Mouse (Mus musculus) intestine, embryonic 15.5 days (tissue): ENCODE results near the gene Ksr1. TPM values are rescaled to one million over a fixed set of nuclear protein-coding genes. Genes with fewer than 3 reads are reported as not detected.
A peak's percentile ranks its signal among the peaks of the same experiment; 100 is the strongest.

Experiments used
- ATAC-seq: fragments of 200-750 bp; cut with Nextera tagmentation; 2 replicates; pipeline ENCODE4 v1.8.0; 2017; ENCODE audit warnings: moderate TSS enrichment, moderate library complexity
- H3K27ac ChIP-seq: fragments of 300-500 bp; sonication (generic); 2 replicates; pipeline ENCODE4 v1.5.1; 2015; ENCODE audit warnings: mild to moderate bottlenecking, inconsistent platforms
- H3K27me3 ChIP-seq: fragments of 300-500 bp; sonication (generic); replicated peaks from 2 replicates; pipeline ENCODE4 v1.6.1; 2015; ENCODE audit warnings: inconsistent platforms
- H3K36me3 ChIP-seq: fragments of 300-500 bp; sonication (generic); 2 replicates; pipeline ENCODE4 v1.6.1; 2015; ENCODE audit warnings: inconsistent platforms
- H3K4me1 ChIP-seq: fragments of 300-500 bp; sonication (generic); replicated peaks from 2 replicates; pipeline ENCODE4 v1.6.1; 2015; ENCODE audit warnings: inconsistent platforms
- H3K4me2 ChIP-seq: fragments of 300-500 bp; sonication (generic); replicated peaks from 2 replicates; pipeline ENCODE4 v1.6.1; 2015; ENCODE audit warnings: mild to moderate bottlenecking, inconsistent platforms
- H3K4me3 ChIP-seq: fragments of 300-500 bp; sonication (generic); replicated peaks from 2 replicates; pipeline ENCODE4 v1.5.1; 2015; ENCODE audit warnings: inconsistent platforms
- H3K9ac ChIP-seq: fragments of 300-500 bp; sonication (generic); 2 replicates; pipeline ENCODE4 v1.6.1; 2015; ENCODE audit warnings: inconsistent platforms
- H3K9me3 ChIP-seq: fragments of 300-500 bp; sonication (generic); 2 replicates; pipeline ENCODE4 v1.6.1; 2016; ENCODE audit warnings: inconsistent platforms
- WGBS: fragments of 180-500 bp; shearing (Covaris S2); methylation state at CpG from one replicate; pipeline ENCODE4 v1.1.7; 2015; 5-methylcytosine and 5-hydroxymethylcytosine counted together
- polyA plus RNA-seq: library from polyadenylated mRNA; unstranded; fragments of >200 nt; fragmentation: Nextera tagmentation; extraction: Ambion mirVana; gene quantifications from 2 replicates; pipeline ENCODE4 v1.2.1, GENCODE M21; 2015

Ksr1 gene
- polyA plus RNA-seq, 1 experiment from 2014 or later, result 4.4 TPM

DNA sequence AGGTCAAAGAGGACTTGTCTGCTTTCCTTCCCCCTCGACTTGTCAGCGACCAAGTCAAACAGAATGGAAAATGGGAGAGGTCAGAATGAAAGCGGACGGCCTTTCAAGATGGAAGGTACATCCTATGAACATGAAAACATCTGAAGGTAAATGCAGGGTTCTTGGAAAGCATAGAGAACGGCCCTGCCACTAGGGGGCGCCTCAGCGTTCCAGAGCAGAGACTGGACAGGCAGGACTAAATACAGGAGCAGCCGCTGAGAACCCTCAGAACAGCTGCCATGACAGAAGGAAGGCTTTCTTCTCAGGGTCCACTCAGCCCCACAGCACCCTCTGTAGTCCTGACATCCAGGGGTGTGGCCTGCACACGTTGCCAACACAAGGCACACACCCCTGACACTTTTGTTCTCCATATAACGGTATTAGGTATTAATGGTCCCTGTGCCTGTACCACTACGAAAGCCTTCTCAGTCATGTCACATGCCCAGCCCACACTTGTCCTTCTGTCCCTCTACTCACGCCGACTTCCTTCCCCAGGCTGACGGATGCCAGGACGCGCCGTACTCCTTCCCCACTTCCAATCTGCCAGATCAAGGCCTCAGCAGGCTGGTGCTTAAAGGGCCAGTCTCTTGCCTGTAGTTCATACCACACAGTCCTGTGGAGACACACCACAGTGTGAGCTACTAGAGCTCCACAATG lies 126.2 kb downstream of the Ksr1 start:
- peaks cover 36% of the 10 kb centered on the region for H3K36me3 ChIP-seq
- no peak overlapping the region for H3K4me2 ChIP-seq
- 80% methylated on average over 17 of the region's 17 CpGs for WGBS

DNA sequence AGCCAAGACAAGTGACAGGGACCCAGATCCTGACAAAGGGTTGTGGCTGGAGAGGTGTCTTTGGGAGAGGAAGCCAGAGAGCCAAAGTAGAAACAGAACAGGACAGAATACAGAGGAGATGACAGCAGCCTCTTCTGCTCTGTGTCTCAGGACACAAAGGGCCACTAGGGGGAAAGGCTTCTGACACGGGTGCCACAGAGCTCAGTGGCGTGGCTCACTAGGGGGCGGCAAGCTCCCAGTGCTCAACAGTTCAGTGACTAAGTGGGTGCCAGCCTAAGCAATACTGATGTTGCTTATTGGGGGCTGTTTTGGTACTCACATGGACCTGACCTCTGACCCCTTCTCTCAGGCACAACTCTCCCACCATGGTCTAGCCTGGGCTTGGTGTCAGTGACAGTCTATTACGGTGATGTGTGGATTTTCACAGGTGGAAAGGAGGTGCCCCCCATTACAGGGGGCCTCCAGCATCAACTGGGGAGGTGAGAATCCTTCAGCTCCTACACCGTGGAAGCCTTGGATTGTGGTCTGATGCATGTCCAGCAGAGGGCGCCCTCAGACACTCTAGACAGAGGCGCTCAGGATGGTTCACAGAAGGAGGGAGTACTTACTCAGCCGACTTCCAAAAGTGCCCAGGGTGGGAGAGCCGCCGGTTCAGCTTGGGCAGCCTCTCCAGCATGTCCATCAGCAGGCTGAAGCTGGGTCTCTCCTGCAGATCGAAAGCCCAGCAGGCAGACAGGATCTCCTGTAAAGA lies 127.1 kb downstream of the Ksr1 start:
- H3K4me2 ChIP-seq, result no peak overlapping the region
- no peak overlapping the region for H3K4me3 ChIP-seq
- H3K9ac ChIP-seq, result no peak overlapping the region
- 57% methylated on average over 11 of the region's 11 CpGs for WGBS
- peaks cover 36% of the 10 kb centered on the region for H3K36me3 ChIP-seq
- no peaks in the 10 kb centered on the region for H3K27me3 ChIP-seq
- ATAC-seq, result peak; percentile 39; the same call in 1 of the 2 replicates
- no peak overlapping the region for H3K27ac ChIP-seq
- H3K9me3 ChIP-seq, result no peaks in the 10 kb centered on the region
- peaks cover 33% of the 10 kb centered on the region for H3K4me1 ChIP-seq

More for the DNA sequence above, 126.2 kb downstream of the Ksr1 start:
- Histone ChIP-seq H3K9ac (no peak overlapping the region), H3K27me3 (no peaks in the 10 kb centered on the region), H3K9me3 (no peaks in the 10 kb centered on the region), H3K4me3 (no peak overlapping the region), H3K27ac (no peak overlapping the region), H3K4me1 (peaks cover 24% of the 10 kb centered on the region)
- no peak for ATAC-seq

- peaks cover 36% of the 10 kb centered on the region for H3K36me3 ChIP-seq
- peaks cover 19% of the 10 kb centered on the region for H3K4me1 ChIP-seq
- no peaks in the 10 kb centered on the region for H3K9me3 ChIP-seq
- H3K27me3 ChIP-seq, result no peaks in the 10 kb centered on the region
- no peak overlapping the region for H3K4me2 ChIP-seq
- H3K27ac ChIP-seq, result no peak overlapping the region
- no peak for ATAC-seq
- H3K4me3 ChIP-seq, result no peak overlapping the region
- WGBS, result 73% methylated on average over 7 of the region's 7 CpGs
- no peak overlapping the region for H3K9ac ChIP-seq
Measured at GRCm38 (mm10) chr11:79017161-79017606, 129.0 kb downstream of the Ksr1 start.

DNA sequence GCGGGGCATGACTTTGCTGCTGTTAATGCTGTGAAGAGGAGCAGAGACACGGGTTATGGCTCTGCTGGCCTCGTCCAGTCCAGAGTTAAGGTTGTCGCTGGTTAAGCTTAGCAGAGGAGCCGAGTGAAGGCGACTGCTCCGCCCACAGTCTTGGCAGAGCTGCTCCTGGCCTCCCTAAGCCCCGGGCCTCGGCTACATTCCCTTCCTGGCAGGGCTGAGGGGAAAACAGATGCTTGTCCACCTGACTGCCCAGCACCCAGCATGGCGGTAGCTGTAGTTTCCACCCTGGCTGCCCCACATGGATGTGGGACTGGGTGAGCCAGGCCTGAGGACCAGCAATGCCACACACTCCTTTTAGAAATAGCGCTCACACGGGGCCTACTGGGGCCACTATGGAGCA lies 130.0 kb downstream of the Ksr1 start:
- peaks cover 32% of the 10 kb centered on the region for H3K36me3 ChIP-seq
- H3K4me3 ChIP-seq, result no peak overlapping the region
- H3K9ac ChIP-seq, result peak overlapping the region; percentile 11; the same call in 1 of the 2 replicates
- peaks cover 19% of the 10 kb centered on the region for H3K4me1 ChIP-seq
- no peak overlapping the region for H3K4me2 ChIP-seq
- no peak for ATAC-seq
- WGBS, result 52% methylated on average over 12 of the region's 12 CpGs
- no peak overlapping the region for H3K27ac ChIP-seq
- H3K9me3 ChIP-seq, result no peaks in the 10 kb centered on the region
- no peaks in the 10 kb centered on the region for H3K27me3 ChIP-seq

DNA sequence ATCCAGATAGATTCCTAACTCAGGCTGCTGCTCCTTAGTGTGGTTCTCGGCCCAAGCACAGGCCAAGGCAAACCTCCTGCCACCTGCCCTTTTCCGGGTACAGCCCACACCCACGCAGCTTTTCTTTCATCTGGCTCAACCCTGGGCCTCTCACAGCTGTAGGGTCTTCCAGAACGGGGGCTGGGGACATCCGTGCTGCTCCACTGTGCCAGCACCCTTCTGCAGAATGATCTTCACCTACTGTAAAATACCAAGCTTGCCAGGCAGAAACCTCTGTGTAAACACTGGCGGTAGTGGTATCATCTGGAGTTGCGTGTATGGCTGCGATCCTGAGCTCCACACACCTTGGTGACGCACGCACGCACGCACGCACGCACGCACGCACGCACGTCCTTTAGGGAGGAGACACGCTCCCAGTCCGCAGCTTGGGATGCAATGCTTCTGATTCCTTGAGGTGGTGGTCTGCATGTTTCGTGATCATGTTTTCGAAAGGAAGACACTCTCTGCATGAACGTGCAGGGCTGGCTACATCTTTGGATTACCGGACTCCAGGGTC lies 130.5 kb downstream of the Ksr1 start:
- no peak overlapping the region for H3K9ac ChIP-seq
- peaks cover 27% of the 10 kb centered on the region for H3K36me3 ChIP-seq
- no peak overlapping the region for H3K4me2 ChIP-seq
- no peak overlapping the region for H3K27ac ChIP-seq
- peaks cover 19% of the 10 kb centered on the region for H3K4me1 ChIP-seq
- H3K9me3 ChIP-seq, result no peaks in the 10 kb centered on the region
- H3K4me3 ChIP-seq, result no peak overlapping the region
- H3K27me3 ChIP-seq, result no peaks in the 10 kb centered on the region
- no peak for ATAC-seq
- 86% methylated on average over 24 of the region's 24 CpGs for WGBS

- H3K9ac ChIP-seq, result no peak overlapping the region
- H3K27ac ChIP-seq, result peak overlapping the region; percentile 7; the same call in 1 of the 2 replicates
- 52% methylated on average over 15 of the region's 15 CpGs for WGBS
Measured at GRCm38 (mm10) chr11:79014602-79015325, 131.4 kb downstream of the Ksr1 start.

DNA sequence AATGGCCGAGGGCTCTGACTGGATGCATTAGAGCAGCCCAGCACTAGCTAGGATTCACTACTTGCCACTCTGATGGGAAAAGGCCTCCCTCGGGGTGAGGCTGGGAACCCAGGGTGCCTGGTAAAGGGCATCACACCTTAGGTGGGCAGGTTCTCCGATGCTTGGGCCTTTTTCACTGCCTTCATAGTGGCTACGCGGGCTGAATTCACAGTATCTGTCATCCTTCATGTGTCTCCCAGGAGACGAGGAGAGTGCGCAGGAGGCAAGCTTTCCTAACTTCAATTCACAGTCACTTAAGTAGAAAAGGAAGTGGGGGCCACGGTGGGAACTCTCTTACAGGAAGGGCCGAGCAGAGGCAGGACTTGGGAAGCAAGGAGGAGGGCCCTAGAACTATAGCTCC lies 132.4 kb downstream of the Ksr1 start:
- no peak overlapping the region for H3K4me3 ChIP-seq
- 0 out of 2 replicates have a peak, but pooled peaks have one; percentile 34 for ATAC-seq
- H3K4me1 ChIP-seq, result peaks cover 19% of the 10 kb centered on the region
- H3K36me3 ChIP-seq, result peaks cover 12% of the 10 kb centered on the region; the same call in 1 of the 2 replicates
- 51% methylated on average over 9 of the region's 9 CpGs for WGBS
- no peaks in the 10 kb centered on the region for H3K9me3 ChIP-seq
- no peak overlapping the region for H3K9ac ChIP-seq
- no peaks in the 10 kb centered on the region for H3K27me3 ChIP-seq
- H3K27ac ChIP-seq, result no peak overlapping the region
- H3K4me2 ChIP-seq, result no peak overlapping the region

More at GRCm38 (mm10) chr11:79014602-79015325, 131.4 kb downstream of the Ksr1 start:
- no peak overlapping the region for H3K4me3 ChIP-seq
- H3K27me3 ChIP-seq, result no peaks in the 10 kb centered on the region
- no peak for ATAC-seq
- H3K36me3 ChIP-seq, result peaks cover 17% of the 10 kb centered on the region; the same call in 1 of the 2 replicates
- no peak overlapping the region for H3K4me2 ChIP-seq
- H3K4me1 ChIP-seq, result peaks cover 19% of the 10 kb centered on the region
- no peaks in the 10 kb centered on the region for H3K9me3 ChIP-seq

DNA sequence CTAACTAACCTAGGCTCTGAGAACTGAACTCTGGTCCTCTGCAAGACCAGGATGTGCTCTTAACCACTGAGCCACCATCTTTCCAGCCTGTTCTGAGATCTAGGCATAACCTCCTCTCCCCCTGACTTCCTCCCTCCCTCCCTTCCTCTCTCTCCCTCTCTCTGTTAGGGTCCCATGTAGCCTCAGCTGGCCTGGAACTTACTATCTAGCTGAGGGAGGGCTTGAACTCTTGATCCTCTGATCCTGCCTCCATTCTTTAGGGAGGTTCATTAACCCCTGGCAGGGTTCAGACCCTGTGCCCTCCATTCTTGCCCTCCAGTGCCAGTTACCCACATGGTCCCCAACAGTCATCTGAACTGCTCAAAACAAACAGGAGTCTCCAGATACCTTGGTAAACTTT lies 133.2 kb downstream of the Ksr1 start:
- no peak for ATAC-seq
- Histone ChIP-seq H3K27ac (no peak overlapping the region), H3K4me2 (no peak overlapping the region), H3K4me3 (no peak overlapping the region), H3K9ac (no peak overlapping the region), H3K36me3 (peaks cover 6% of the 10 kb centered on the region; the same call in 1 of the 2 replicates), H3K27me3 (no peaks in the 10 kb centered on the region), H3K9me3 (no peaks in the 10 kb centered on the region), H3K4me1 (peaks cover 24% of the 10 kb centered on the region)

DNA sequence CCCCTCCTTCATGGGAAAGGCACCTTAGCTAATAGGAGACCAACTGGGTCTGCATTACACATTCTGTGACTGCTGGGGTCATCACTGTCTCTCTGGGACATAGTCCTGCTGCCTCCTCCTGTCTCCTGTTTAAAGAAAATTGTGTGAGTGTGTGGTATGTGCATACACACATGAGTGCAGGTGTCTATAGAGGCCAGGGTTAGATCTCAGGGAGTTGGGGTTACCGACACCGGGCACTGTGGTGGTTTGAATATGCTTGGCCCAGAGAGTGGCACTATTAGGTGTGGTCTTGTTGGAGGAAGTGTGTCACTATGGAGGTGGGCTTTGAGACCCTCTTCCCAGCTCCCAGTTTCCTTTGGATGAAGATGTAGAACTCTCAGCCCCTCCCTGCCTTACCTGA lies 133.7 kb downstream of the Ksr1 start:
- no peak overlapping the region for H3K9ac ChIP-seq
- no peak for ATAC-seq
- WGBS, result 88% methylated on average over 2 of the region's 2 CpGs
- no peak overlapping the region for H3K4me3 ChIP-seq
- H3K27me3 ChIP-seq, result no peaks in the 10 kb centered on the region
- 0 out of 2 replicates have a peak, but pooled peaks cover 3% of the 10 kb centered on the region for H3K36me3 ChIP-seq
- peaks cover 27% of the 10 kb centered on the region for H3K4me1 ChIP-seq
- no peak overlapping the region for H3K4me2 ChIP-seq
- no peaks in the 10 kb centered on the region for H3K9me3 ChIP-seq
- H3K27ac ChIP-seq, result no peak overlapping the region

GRCm38 (mm10) chr11:79008891-79009290 lies 137.3 kb downstream of the Ksr1 start:
- H3K27me3 ChIP-seq, result no peaks in the 10 kb centered on the region
- no peaks in the 10 kb centered on the region for H3K9me3 ChIP-seq
- WGBS, result 83% methylated on average over 7 of the region's 7 CpGs

GRCm38 (mm10) chr11:79008007-79008775 lies 138.0 kb downstream of the Ksr1 start:
- 73% methylated on average over 6 of the region's 6 CpGs for WGBS
- Histone ChIP-seq H3K4me3 (no peak overlapping the region), H3K36me3 (no peaks in the 10 kb centered on the region), H3K4me1 (peaks cover 20% of the 10 kb centered on the region), H3K9ac (no peak overlapping the region), H3K27me3 (no peaks in the 10 kb centered on the region), H3K9me3 (no peaks in the 10 kb centered on the region), H3K27ac (0 out of 2 replicates have a peak overlapping the region, but pooled peaks have one; percentile 7), H3K4me2 (no peak overlapping the region)
- ATAC-seq, result peak; percentile 40

More at GRCm38 (mm10) chr11:79008891-79009290, 137.3 kb downstream of the Ksr1 start:
- no peak for ATAC-seq
- Histone ChIP-seq H3K4me1 (peaks cover 13% of the 10 kb centered on the region), H3K9ac (no peak overlapping the region), H3K36me3 (no peaks in the 10 kb centered on the region), H3K4me3 (no peak overlapping the region), H3K27ac (no peak overlapping the region), H3K4me2 (no peak overlapping the region)
